Mouse (Mus musculus) liver, embryonic 14.5 days (tissue): ENCODE measurements around the gene Sycp2l. TPM values are rescaled to one million over a fixed set of nuclear protein-coding genes. Genes with fewer than 3 reads are reported as not detected.
A peak's percentile ranks its signal among the peaks of the same experiment; 100 is the strongest.

Experiments
- ATAC-seq: fragments of 200-750 bp; cut with Nextera tagmentation; 2 replicates; pipeline ENCODE4 v1.8.0; 2017; ENCODE audit warnings: moderate number of reproducible peaks, mild to moderate bottlenecking, moderate library complexity; ENCODE audit not compliant: insufficient read depth
- DNase-seq, 3 experiments: peaks; one replicate each; pipeline ENCODE4 v3.0.0-alpha.2; 2012 to 2013; ENCODE audit warnings: low read depth in 3 of 3, low spot score in 3 of 3
- H3K27ac ChIP-seq: fragments of 300-500 bp; sonication (generic); 2 replicates; pipeline ENCODE4 v1.5.1; 2014; ENCODE audit warnings: moderate library complexity, mild to moderate bottlenecking, control low read depth, inconsistent platforms
- H3K27me3 ChIP-seq: fragments of 300-500 bp; sonication (generic); 2 replicates; pipeline ENCODE4 v1.6.1; 2014; ENCODE audit warnings: mild to moderate bottlenecking, low read length, moderate library complexity; ENCODE audit not compliant: control insufficient read depth, insufficient read depth
- H3K36me3 ChIP-seq: fragments of 300-500 bp; sonication (generic); replicated peaks from 2 replicates; pipeline ENCODE4 v1.6.1; 2014; ENCODE audit warnings: low read depth; ENCODE audit not compliant: control insufficient read depth, insufficient read depth
- H3K4me1 ChIP-seq, 2 experiments: fragments of 200-500 bp in 1 of 2; fragments of 300-500 bp in 1 of 2; sonication (generic) in 1 of 2; replicated peaks; 2 replicates each; pipeline ENCODE4 v1.6.1; 2012 to 2014; ENCODE audit warnings: antibody characterized with exemption in 1 of 2, inconsistent platforms in 1 of 2, low read length in 1 of 2; ENCODE audit not compliant: control insufficient read depth in 2 of 2, insufficient read depth in 2 of 2
- H3K4me2 ChIP-seq: fragments of 300-500 bp; sonication (generic); 2 replicates; pipeline ENCODE4 v1.6.1; 2014; ENCODE audit warnings: low read depth, mild to moderate bottlenecking, control low read depth, moderate library complexity
- H3K4me3 ChIP-seq, 2 experiments: fragments of 200-500 bp in 1 of 2; fragments of 300-500 bp in 1 of 2; sonication (generic) in 1 of 2; 2 replicates each; pipeline ENCODE4 v1.5.1; 2012 to 2014; ENCODE audit warnings: low read depth in 2 of 2, low read length in 2 of 2, mild to moderate bottlenecking in 2 of 2, control low read depth in 1 of 2, inconsistent platforms in 1 of 2, moderate library complexity in 1 of 2; ENCODE audit not compliant: insufficient read depth in 1 of 2
- H3K9ac ChIP-seq: fragments of 300-500 bp; sonication (generic); replicated peaks from 2 replicates; pipeline ENCODE4 v1.6.1; 2014; ENCODE audit warnings: mild to moderate bottlenecking, control low read depth, moderate library complexity
- H3K9me3 ChIP-seq: fragments of 300-500 bp; sonication (generic); 2 replicates; pipeline ENCODE4 v1.6.1; 2016; ENCODE audit warnings: low read length, mixed read lengths; ENCODE audit not compliant: control insufficient read depth
- CTCF ChIP-seq: IDR thresholded peaks from 2 replicates; pipeline ENCODE4 v1.5.1; 2016; ENCODE audit warnings: antibody characterized with exemption, low read depth, control low read depth
- EP300 ChIP-seq: IDR thresholded peaks from 2 replicates; pipeline ENCODE4 v1.6.1; 2016; ENCODE audit warnings: antibody characterized with exemption, low read depth
- WGBS: fragments of 180-500 bp; shearing (Covaris S2); extraction: QIAGEN DNeasy Blood & Tissue Kit; methylation state at CpG from one replicate; pipeline ENCODE4 v1.1.7; 2014; ENCODE audit not compliant: insufficient replicate concordance; 5-methylcytosine and 5-hydroxymethylcytosine counted together
- polyA plus RNA-seq, 2 experiments: library from polyadenylated mRNA; depleted of rRNA in 1 of 2; stranded (reverse) in 1 of 2; unstranded in 1 of 2; fragments of >200 nt; fragmentation: Nextera tagmentation in 1 of 2; extraction: Ambion mirVana in 1 of 2; gene quantifications; 2 replicates each; pipeline versions ENCODE4 v1.2.1 to v1.2.3; 2012 to 2014

The Sycp2l gene
- polyA plus RNA-seq, 2 experiments = not detected

DNA sequence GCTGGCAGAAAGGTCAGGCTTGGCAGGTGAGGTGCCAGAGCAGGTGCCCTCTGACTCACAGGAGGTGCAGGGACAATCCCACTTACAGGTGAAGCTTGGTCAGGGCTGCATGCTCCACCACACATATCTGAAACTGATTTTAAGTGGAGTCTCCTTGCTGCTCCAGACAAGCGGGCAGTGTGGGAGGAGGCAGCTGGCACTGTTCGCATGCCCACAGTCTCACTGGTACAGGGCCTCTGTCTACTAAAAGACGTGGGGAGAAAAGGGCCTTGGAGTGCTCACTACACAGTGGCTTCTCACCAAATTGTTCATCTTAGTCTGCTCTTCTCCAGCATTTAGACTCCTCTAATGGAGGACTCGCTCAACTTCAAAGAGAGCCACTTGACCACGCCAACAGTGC, 92.1 kb downstream of the Sycp2l start:
- no peak for DNase-seq
- Histone ChIP-seq H3K4me3 (no peak overlapping the region), H3K9ac (no peak overlapping the region), H3K27ac (no peak overlapping the region), H3K9me3 (no peaks in the 10 kb centered on the region), H3K27me3 (no peaks in the 10 kb centered on the region), H3K36me3 (no peaks in the 10 kb centered on the region), H3K4me2 (no peak overlapping the region), H3K4me1 (0 out of 4 replicates have a peak, but pooled peaks cover 0 to 3% of the 10 kb centered on the region in 2 experiments)
- no peak for ATAC-seq
- 66% methylated on average over 5 of the region's 5 CpGs for WGBS
- TF ChIP-seq EP300 = no peak
- no peak for TF ChIP-seq CTCF

- Histone ChIP-seq H3K9ac (no peak overlapping the region), H3K4me2 (peak overlapping the region; percentile 29; the same call in 1 of the 2 replicates), H3K4me3 (no peak overlapping the region), H3K27me3 (no peaks in the 10 kb centered on the region), H3K9me3 (no peaks in the 10 kb centered on the region), H3K27ac (no peak overlapping the region), H3K36me3 (no peaks in the 10 kb centered on the region), H3K4me1 (peaks cover 0 to 5% of the 10 kb centered on the region in 2 experiments; a peak in 2 of 4 replicates)
- DNase-seq (no peak), ATAC-seq (no peak)
- no peak for TF ChIP-seq EP300
- TF ChIP-seq CTCF = no peak
- WGBS = 49% methylated on average over 4 of the region's 4 CpGs
These were observed 97.2 kb downstream of the Sycp2l start for GRCm38 (mm10) chr13:41211276-41211675.

GRCm38 (mm10) chr13:41212558-41213322, 98.6 kb downstream of the Sycp2l start:
- Histone ChIP-seq H3K9me3 (no peaks in the 10 kb centered on the region), H3K4me2 (no peak overlapping the region), H3K9ac (no peak overlapping the region), H3K4me3 (no peak overlapping the region), H3K27ac (no peak overlapping the region), H3K4me1 (peaks cover 0 to 5% of the 10 kb centered on the region in 2 experiments; a peak in 2 of 4 replicates), H3K36me3 (no peaks in the 10 kb centered on the region), H3K27me3 (no peaks in the 10 kb centered on the region)
- DNase-seq = no peak
- peak; percentile 35; the same call in 1 of the 2 replicates for ATAC-seq
- WGBS = 49% methylated on average over 6 of the region's 6 CpGs
- TF ChIP-seq EP300 (no peak), CTCF (no peak)

DNA sequence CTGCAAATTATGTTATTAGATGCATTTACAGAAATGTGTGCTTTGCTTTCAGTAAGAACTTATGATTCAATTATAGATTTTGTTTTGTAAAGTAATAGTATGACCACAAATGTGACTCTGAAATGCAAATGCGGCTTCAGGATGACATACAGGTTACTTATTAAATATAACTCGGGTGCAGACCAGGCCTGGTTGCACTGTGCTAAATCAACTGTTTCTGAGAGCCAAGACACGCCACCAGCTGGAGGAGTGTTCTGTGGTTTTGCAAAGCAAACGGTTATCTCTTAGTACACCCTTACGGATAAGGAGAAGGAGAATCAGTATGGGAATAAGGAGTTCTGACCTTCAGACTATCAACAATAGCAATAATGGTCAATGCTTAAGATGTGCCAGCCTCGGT, 101.6 kb downstream of the Sycp2l start:
- peaks cover 0 to 5% of the 10 kb centered on the region in 2 experiments; a peak in 2 of 4 replicates for H3K4me1 ChIP-seq
- no peaks in the 10 kb centered on the region for H3K9me3 ChIP-seq
- WGBS = 37% methylated on average over 6 of the region's 6 CpGs
- H3K27ac ChIP-seq = no peak overlapping the region
- H3K4me2 ChIP-seq = no peak overlapping the region
- H3K4me3 ChIP-seq = no peak overlapping the region
- no peak overlapping the region for H3K9ac ChIP-seq
- H3K27me3 ChIP-seq = peaks cover 6% of the 10 kb centered on the region
- no peak for TF ChIP-seq EP300
- no peak for TF ChIP-seq CTCF
- H3K36me3 ChIP-seq = no peaks in the 10 kb centered on the region
- no peak for ATAC-seq
- DNase-seq = no peak

GRCm38 (mm10) chr13:41216236-41216635, 102.1 kb downstream of the Sycp2l start:
- ATAC-seq = no peak
- H3K4me3 ChIP-seq = no peak overlapping the region
- H3K27ac ChIP-seq = no peak overlapping the region
- peaks cover 6% of the 10 kb centered on the region for H3K27me3 ChIP-seq
- H3K4me1 ChIP-seq = peaks cover 0 to 5% of the 10 kb centered on the region in 2 experiments; a peak in 2 of 4 replicates
- TF ChIP-seq EP300 = no peak
- no peak for TF ChIP-seq CTCF
- 47% methylated on average over 3 of the region's 3 CpGs for WGBS
- DNase-seq = no peak
- no peak overlapping the region for H3K9ac ChIP-seq
- peak overlapping the region; percentile 20; the same call in 1 of the 2 replicates for H3K4me2 ChIP-seq
- H3K36me3 ChIP-seq = no peaks in the 10 kb centered on the region
- no peaks in the 10 kb centered on the region for H3K9me3 ChIP-seq
